Mouse (Mus musculus) left cerebral cortex, adult 11 months (tissue): ENCODE measurements around the gene Rps12.
"Not testable (repeated sequence)": the region's sequence is repeated elsewhere in the genome, so short reads cannot be mapped to it uniquely, and the experiment has no call there.

Experiments
- DNase-seq: peaks from one replicate; pipeline ENCODE4 v3.0.0; 2022; ENCODE audit warnings: low spot score

Gene Rps12

DNA sequence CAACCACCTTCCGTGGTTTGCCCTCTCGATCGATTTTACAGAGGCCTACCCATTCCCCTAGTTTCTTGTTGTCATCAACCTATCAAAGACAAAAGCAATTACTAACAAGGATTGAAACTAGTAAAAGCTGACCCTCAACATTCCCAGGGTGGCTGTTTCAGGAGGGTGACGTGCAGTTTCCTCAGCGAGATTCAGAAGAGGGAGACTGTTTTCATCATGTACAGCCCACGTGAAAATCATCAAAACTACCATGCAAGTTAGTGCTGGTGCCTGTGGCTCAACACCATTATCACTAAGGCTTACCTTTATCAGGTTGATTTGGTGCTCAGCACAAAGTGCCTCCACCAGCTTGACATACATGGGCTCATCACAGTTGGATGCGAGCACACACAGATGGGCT, 1.5 kb downstream of the Rps12 start:
- DNase-seq: not testable (repeated sequence)

- DNase-seq: no peak
Measured at GRCm38 (mm10) chr10:23784121-23784520, 3.0 kb downstream of the Rps12 start.

DNA sequence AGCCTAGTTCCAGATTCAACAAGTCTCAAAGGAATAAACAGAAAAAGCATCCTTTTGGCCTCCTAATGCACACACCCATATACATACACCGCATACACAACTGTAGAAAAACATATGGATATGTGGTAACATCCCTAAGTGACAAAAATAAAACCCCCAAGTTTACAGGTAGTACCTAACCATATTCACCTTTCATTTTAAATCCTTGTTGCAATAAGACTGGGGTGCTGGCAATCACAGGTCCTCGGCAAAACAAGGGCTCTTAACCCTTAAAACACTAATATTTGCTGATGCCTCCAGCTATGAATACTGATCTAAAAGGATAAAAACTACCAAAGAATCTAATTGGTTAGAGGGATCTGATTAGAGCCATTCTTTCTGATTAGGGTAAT, 3.6 kb downstream of the Rps12 start:
- no peak for DNase-seq

- no peak for DNase-seq
Measured at GRCm38 (mm10) chr10:23782855-23783492, 4.1 kb downstream of the Rps12 start.

DNA sequence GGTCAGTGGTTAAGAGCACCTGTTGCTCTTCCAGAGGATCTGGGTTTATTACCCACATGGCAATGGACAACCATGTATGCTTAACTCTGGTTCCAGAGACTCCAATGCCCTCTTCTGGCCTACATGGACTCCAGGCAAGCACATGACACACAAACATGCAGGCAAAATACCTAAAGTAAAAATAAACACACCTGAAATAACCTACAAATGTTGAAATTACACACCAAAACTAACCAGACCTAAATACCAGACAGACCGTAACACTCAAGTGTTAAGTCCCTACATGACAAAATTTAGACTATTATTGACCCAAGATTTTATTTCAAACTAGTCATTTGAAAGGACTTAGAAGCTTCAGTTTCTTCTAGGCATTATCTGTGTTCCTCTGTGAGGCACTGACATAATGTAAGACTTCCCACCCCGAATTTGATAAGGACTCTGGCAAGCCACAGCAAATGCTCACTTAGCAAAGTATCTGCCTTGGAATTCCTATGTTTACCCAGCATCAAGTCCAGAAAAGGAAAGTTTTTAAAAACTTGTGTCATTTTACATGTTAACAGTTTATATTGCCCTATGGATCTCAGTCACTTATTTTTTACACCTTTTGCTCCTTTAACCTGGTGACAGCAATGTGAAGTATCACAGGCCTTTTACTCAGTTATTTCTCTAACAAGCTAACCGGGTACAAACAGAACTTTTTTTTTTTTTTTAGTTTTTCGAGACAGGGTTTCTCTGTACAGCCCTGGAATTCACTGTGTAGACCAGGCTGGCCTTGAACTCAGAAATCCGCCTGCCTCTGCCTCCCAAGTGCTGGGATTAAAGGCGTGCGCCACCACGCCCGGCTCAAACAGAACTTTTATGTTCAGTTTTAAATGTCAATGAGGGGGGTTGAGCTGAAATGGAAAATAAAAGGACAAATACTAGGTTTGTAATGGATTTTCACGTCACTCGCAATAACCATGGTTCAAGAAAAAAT, 5.0 kb downstream of the Rps12 start:
- DNase-seq: no peak

DNA sequence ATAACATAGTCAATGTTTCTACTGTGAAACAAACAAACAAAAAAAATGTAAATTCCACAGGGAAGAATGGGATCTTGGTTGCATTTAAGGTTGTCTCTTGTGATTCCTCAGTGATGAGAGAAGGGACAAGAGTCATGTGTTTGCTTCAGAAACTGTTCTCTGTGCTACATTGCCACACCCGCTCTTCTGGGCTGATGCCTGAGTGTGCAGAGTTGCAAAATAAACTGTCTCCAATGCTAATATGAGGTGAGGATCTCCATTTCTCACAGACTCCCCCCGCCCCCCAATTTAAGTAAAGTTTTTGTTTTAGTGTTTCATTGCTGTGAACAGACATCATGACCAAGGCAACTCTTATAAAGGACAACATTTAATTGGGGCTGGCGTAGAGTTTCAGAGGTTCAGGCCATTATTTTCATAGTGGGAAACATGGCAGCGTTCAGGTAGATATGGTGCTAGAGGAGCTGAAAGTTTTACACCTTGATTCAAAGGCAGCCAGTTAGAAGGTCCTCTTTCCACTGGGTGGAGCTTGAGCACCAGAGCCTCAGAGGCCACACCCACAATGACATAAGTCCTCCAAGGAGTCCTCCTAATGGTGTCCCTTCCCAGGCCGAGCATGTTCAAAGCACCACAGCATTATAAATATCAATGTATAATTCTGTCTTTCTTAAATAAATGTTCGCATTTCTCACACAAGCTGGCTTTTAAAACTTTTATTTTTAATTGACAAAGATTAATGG, 6.4 kb downstream of the Rps12 start:
- DNase-seq: no peak

DNA sequence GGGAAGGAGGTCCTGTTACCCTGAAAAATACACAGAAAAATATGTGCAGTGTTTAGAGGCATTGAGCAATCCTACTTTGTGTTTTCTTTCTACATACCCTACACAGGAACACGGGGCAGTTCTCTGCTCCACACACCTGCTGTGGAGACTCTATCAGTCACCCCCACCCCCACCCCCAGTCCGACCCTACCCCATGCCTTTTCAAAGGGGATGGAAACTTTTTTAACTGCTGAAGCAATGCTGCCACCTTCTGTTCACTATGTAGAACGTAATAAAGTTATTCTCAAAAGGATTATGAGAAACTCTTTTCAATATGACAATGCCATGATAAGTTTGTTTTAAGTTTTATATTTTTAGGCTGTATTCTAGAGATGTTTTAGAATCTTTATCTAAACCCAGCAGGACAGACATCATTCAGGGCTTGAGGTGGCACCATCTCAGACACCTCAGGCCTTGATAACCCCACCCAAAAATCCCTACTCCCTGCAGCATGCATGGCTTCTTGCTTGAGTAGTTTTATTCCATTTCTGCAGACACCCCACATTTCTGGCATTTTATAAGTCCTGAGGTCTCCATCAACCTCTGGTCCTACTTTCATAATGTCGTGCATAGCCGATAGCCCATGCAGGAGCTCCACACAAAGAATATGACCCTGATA, 9.7 kb downstream of the Rps12 start:
- DNase-seq: no peak

DNA sequence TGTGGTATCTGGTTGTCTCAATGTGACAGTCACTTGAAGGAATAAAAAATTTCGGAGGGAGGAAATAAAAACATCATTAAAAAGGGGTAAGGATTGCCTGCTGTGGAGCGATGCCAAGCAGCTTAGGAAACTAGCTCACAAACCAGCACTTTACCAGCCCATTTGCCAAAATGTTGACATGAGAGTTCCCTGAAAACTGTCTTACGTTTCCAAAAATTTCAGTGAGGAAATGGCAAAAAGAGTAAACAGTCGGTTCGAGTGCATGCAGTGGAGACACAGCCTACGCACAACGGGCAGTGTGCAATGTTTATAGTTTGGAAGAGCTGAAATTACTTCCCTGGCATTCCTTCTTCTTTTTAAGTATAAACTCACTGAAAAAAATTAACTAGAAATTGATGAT, 32.9 kb downstream of the Rps12 start:
- DNase-seq: no peak
